Mouse (Mus musculus) mouse trophoblast stem cell (cell line): ENCODE results near the gene Cdc34b.
"Not testable (repeated sequence)": the region's sequence is repeated elsewhere in the genome, so short reads cannot be mapped to it uniquely, and the experiment has no call there.

ENCODE experiments used
- in situ Hi-C, 2 experiments: fragments of 300-500 bp; cut with MseI, MboI; formaldehyde crosslinking; loops; 2 replicates in 1 of 2; 3 replicates in 1 of 2; pipeline ENCODE4 v1.15.1; 2025

Cdc34b gene

DNA sequence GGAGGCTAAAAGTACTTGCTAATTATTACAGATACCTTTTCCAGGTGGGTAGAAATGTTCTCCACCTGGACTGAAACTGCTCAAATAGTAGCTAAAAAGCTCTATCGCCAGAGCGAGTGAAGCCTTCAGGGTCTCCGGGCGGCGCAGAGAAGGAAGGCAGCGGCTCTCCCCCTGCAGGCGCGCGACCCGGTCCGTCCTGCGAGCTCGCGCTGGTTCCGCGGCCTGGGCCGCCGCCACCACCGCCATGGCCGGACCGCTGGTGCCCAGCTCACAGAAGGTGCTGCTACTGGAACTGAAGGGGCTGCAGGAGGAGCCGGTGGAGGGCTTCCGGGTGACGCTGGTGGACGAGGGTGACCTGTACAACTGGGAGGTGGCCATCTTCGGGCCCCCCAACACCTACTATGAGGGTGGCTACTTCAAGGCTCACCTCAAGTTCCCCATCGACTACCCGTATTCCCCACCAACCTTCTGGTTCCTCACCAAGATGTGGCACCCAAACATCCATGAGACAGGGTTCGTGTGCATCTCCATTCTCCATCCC is at the start of gene Cdc34b:
TSS of gene Cdc34b (plus strand) at position 51 of the 541 bp plus-strand sequence.
- in situ Hi-C loops: no loop called here

DNA sequence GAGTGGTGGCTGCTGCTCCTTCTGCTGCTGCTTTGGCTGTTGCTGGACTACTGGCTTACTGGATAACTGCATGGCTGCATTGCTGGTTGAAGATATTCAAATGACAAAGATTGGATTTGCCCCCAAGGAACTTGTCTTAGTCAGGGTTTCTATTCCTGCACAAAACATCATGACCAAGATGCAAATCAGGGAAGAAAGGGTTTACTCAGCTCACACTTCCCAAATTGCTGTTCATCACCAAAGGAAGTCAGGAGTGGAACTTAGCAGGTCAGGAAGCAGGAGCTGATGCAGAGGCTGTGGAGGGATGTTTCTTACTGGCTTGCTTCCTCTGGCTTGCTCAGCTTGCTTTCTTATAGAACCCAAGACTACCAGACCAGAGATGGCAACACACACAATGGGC is 49.1 kb upstream of the Cdc34b start:
- in situ Hi-C loops: not testable (repeated sequence)

DNA sequence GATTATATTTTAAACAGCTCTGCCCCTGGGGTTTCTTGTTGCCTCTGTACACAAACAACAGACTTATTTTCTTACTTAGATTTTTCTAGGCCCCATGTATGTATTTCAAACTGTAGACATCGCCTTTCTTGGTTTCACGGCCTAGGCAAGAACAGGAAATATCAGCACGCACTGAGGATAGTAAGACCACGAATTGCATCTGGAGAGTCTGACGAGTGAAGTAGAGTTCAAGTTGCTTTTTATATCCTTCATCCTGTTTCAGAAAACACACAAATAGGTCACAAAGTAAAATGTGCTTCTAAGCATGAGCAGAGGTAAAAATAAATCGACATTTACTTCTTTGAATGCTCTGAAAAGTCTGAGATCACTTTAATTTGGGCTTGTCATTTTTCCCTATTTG is 46.1 kb upstream of the Cdc34b start:
- in situ Hi-C loops: no loop called here

DNA sequence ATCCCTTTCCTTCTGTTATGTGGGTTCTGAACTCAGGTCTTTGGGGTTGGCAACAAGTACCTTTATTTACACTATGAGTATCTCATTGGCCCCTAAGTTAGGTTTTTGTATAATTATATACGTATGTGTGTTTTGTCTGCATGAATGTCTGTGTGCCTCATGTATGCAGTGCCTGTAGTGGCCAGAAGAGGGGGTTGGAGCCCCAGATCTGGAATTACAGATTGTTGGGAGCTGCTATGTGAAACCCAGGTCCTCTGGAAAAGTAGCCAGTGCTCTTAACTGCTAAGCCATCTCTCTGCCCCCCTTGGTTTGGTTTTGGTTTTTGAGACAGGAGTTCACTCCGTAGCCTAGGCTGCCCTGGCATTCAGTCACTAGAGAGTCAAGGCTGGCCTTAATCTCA is 44.4 kb upstream of the Cdc34b start:
- in situ Hi-C loops: no loop called here

DNA sequence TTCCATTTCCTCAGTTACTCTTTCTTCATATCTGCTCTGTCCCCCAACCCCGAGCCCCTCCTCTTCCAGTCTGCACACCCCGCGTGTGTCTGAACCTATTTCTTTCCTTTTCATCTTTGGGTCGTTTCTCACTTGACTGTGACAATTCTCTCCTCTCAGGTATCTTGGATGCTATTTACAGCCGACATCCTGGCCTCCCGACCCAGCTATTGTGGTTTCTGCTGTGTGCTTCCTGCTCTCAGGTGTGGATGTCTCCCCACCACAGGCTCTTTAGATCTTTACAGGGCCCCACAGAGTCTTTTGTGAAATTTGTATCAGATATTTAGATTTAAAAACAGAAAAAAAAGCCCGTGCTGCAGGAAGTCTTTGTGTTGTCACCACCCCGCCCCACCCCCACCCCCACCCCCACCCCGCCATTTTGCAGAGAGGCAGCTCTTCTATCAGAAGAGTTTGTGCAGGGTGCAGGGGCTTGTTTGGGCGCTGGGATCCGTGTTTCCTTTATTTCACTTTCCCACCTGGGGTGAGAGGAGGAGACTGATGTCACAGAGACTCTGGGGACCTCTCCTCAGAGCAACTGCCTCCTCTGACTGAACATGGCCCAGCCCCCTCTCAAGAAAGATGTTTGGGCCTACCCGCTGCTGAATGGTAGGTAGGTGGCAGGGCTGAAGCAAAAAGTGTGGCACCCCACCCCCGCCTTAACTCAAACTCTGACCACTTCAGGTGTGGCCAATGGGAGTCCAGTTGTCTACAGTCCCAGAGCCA is 43.7 kb upstream of the Cdc34b start:
- in situ Hi-C loops: no loop called here

DNA sequence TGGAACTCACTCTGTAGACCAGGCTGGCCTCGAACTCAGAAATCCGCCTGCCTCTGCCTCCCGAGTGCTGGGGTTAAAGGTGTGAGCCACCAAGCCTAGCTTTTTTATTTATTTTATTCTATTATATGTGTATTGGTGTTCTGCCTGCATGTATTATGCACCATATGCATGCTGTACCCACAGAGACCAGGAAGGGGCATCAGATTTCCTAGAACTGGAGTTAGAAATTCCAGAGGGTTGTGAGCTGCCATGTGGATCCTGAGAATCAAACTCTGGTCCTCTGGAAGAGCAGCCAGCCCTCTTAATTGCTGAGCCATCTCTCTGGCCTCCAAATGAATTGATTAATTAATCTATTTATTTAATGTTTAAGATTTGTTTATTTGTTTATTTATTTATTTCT is 42.2 kb upstream of the Cdc34b start:
- in situ Hi-C loops: no loop called here

DNA sequence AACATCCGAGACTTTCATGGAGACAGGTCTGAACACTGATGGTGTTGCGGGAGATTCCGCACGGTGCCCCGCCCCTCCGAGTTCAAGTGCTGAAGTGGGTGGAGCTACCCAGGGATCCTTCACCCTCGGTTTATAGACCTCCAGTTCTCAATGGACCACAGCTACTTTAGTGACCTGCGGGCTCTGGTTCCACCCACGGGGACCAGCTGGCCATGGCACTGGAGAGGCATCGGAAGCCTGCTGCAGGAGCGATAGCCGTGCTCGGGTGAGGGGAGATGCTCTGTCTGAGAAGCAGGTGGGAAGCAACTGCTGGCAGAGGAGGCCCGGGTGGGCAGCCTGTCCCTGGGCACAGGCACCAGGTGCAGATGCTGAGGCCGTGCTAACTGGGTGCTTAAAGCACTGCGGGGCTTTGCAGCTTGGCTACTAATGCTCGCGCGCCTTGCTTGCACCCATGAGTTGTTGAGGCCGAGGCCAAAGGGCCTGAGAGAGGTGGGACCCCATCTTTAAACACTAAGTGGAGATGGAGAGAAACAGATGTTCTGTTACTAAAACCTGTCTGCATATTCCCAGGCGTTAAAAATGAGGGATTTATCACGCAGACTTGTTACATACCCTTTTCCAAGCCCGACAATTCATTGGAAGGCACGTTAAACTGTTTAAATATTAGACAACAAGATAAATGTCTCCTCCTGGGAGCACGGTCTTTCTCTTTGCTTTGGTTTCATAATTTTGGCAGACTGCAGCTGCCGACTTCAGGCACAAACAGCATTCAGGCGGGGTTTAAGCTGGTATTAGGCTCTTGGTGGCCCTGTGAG is 40.0 kb upstream of the Cdc34b start:
- in situ Hi-C loops: no loop called here

DNA sequence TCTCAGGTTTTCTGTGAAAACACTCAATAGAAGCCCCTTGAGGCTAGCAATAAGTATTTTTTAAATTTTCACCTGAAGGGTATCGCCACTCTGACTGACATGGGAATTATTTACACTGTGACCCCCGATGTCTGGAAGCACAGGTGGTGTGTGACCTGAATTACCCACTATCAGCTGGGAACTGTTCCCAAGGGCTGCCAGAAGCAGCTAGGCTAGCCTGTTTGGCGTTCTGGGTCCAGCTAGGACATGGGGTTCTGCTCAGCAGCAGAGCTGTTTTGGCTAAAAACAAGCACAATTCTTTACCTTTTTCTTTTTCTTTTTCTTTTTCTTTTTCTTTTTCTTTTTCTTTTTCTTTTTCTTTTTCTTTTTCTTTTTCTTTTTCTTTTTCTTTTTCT is 39.4 kb upstream of the Cdc34b start:
- in situ Hi-C loops: no loop called here

DNA sequence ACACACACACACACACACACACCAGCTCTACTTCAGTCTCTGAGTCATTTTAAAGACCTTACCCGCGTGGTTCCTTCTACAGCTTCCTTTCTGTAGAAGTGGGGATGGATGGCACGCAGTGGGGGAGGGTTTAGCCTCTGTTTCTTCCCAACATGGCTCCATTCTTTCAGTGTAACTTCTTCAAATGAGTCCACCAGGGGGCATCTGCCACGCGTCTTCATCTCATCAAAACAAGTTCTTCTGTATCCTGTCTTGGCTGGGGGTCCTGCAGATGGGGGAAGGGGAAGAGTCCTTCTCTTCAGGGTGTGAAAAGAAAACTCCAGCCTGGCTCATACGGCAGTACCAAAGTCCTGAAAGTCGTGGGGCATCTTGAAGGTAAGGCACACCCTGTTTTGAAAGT is 37.6 kb upstream of the Cdc34b start:
- in situ Hi-C loops: no loop called here

DNA sequence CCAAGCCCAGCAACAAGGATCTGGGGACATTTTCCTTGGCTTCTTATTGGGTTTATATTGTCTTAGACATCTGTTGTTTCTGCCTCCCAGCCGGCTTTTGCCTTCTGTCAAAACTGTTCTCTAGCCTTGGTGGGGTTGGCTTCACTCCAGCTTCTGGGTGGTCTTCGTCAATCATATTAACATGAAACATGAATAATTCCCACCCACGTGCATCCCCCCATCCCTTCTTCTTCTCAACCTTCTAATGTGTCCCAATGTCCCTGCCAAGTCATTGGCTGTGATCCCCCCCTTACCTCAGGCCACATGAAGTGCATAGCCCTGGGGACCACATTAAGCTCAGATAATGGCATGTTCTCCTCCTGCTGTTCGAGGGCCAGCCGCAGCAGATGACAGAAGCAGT is 37.1 kb upstream of the Cdc34b start, which contains the start of gene Gm11541:
TSS of gene Gm11541 (minus strand) at position 28 of the 400 bp plus-strand sequence.
- in situ Hi-C loops: no loop called here

DNA sequence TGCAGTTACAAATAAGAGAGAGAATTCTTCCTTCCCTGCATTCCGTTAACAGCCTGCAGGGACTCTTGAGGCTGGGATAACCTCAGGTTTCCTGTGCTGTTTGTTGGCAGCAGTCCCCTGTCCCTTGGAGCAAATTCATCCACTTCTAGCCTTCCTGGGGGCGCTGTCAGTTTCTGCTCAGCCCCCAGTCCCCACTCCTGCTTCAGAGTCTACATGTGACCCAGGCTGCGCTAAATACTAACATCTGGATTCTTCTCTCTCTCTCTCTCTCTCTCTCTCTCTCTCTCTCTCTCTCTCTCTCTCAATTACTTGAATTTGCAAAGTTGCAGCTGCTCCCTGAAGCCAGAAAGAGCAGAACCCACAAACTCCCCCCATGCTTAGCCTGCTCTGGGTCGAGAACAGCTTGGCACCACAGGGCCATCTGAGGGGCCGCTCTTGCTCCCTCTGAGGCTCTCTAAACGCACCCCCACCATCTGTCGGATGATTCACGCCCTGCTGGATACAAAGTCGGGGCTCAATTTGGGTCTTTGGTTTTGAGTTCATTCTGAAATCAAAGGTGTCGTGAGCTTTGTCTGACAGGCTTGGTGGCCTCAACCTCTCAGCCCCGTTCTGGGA is 28.2 kb upstream of the Cdc34b start:
- in situ Hi-C loops: no loop called here

DNA sequence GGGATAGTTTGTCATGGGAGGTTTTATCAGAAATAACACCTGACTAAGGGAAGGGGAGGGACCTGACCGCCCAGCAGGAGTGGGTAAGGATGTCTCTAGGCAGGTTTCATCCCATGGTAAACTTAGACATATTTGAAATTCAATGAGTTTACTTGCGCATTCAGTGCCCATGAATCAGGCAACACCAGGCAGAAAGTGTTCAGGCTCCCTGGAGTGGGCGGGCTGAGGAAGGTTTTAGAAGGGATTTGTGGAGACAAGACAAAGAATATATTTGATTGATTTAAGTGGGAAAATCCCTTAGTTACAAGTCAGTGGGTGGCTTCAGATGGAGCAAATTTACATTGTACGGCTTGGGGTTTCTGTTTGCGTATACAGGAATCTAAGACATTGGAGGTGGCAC is 26.0 kb upstream of the Cdc34b start:
- in situ Hi-C loops: no loop called here

DNA sequence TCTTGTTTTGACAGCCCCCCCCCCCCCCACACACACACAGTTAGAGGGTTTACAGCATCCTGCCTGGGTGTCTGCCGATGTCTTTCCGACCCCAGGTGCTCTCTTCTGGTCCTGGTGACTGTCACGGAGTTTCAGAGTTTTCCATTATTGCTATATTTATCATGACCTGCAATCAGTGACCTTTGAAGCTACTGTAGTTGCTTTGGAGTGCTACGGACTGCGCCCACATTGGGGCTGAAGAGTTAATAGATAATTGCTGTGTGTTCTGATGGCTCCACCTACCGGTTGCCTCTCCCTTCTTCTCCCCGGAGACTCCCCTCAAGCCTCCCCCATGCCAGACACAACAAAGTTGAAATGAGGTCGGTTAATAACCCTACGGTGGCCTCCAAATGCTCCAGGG is 24.8 kb upstream of the Cdc34b start:
- in situ Hi-C loops: no loop called here

DNA sequence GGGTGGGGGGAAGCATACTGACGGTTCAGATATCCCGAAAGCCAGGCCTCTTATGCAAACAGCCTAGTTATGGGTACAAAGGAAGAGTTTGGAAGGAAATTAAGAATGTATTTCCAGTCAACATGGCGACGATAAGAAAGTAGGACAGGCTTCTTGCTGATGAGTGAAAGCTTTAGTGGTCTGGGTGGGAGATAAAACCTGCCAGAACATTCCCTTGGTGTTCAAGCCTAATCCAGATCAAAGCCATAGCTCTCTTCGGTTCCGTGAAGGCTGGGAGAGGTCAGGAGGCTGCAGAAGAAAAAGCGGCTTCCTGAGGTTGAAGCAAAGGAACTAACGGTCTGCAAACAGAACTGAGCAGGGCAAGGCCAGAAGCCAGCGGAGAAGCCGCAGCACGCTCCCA is 24.3 kb upstream of the Cdc34b start:
- in situ Hi-C loops: no loop called here

DNA sequence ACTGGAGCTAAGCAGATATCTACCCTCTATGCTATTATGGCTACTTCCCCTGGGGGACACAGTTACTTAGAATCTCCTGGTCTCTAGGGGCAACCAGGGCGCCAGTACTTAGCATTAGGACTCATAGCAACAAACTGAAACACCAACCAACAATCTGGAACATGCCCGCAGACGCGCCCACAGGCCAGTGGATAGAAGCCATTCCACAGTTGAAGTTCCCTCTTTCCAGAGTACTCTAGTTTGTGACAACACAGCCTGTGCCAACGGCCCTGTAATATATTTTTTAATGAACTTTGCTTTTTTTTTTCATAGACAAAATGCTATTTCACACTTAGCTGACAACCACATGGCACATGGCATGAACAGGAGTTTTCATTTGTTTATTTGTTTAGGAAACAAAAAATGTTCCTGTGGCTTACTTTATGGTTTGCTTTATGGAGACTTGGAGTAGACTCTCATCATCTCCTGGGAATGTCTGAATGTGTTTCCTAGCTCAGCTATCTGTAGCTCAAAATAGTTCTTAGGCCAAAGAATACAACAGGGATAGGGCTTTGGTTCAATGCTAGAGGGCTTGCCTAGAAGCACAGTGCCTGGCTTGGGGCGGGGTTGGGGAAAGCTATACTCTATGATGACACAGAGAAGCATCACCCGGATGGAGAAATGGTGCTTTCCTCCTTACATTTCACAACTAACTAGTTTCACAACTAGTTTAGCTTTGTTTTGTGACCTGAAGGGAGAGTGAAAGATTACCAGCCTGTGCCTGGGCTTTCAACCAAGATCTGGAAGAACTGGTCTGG is 23.3 kb upstream of the Cdc34b start:
- in situ Hi-C loops: no loop called here

DNA sequence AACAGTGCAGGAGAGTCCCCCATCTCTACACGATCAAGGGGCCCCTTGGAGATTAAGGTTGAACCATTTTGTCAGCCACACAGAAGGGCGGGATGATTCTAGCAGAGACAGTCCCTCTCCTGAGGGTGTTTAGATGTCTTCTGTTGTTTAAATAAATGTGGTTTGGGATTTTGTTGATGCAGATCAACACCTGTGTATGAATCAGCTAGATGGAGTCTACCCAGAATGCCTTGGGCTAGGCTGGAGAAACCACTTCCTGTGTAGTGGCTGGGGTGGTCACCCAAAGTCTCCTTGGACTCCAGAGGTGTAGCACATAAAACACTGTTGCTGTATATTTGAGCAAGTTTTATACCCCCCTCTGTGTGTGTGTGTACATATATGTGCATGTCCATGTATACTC is 22.4 kb upstream of the Cdc34b start:
- in situ Hi-C loops: no loop called here

DNA sequence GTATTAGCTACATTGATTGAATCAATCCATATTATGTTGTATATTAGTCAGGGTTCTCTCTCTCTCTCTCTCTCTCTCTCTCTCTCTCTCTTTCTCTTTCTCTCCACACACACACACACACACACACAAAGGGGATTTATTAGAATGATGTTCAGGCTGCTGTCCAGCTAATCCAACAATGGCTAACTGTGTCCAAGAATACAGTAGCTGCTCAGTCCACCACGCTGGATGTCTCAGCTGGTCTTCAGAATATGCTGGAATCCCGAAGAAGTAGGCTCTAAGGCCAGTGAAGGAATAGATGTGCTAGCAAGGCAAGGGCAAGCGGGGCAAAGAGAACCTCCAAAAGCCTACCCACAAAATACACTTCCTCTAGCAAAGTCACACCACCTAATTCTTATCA is 14.3 kb upstream of the Cdc34b start:
- in situ Hi-C loops: no loop called here

DNA sequence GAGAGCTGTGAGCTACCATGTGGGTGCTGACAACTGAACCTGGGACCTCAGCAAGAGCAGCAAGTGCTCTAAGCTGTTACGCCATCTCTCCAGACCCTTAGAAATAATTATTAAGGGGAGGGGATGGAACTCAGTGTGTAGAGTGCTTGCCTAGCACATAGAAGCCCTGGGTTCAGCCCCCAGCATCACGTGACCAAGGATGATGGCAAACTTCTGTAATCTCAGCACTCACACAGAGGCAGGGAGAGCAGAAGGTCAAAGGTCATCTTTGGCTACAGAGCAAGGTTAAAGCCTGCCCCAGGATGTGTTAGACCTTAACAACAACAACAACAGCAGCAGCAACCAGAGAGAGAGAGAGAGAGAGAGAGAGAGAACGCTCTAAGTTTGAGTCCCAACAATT is 13.0 kb upstream of the Cdc34b start:
- in situ Hi-C loops: no loop called here

DNA sequence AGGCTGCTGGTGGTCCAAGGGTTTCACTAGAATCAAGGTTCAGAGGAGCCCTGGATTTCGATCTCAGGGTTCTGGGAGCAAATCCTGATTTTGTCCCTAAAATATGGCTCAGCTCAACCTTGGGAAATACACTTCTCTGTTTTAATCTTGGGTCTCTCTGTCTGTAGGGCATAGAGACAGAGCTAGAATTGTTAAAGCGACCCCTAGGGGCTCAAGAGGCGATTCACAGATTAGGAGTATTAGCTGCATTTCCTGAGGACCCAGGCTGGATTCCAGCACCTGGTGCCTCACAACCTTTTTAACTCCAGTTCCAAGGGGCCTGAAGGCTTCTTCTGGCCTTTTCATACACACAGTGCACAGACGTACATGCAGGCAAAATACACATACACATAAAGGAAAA is 12.0 kb upstream of the Cdc34b start:
- in situ Hi-C loops: no loop called here

DNA sequence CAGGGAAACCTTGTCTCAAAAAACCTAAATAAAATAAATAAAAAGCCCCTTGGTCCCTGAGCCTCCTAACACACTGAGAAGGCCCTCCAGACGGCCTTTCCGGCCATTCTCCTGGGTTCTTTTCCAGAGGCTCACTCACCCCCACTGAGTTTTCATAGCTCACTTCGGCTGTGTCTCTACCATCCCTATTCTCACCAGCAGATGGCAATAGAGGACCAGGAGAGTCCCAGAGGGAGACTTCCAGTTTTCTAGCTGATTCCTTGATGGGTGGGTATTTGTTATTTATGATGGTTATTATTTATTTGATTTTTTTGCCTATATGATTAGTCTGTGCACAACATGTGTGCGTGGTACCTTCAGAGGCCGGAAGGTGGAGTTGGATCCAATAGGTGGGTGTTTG is 11.3 kb upstream of the Cdc34b start:
- in situ Hi-C loops: loop anchor here in 1 of 2 experiments (5.0 kb wide), 1 partner anchor 52 kb away; the partner anchor contains the start of gene Tmem92

DNA sequence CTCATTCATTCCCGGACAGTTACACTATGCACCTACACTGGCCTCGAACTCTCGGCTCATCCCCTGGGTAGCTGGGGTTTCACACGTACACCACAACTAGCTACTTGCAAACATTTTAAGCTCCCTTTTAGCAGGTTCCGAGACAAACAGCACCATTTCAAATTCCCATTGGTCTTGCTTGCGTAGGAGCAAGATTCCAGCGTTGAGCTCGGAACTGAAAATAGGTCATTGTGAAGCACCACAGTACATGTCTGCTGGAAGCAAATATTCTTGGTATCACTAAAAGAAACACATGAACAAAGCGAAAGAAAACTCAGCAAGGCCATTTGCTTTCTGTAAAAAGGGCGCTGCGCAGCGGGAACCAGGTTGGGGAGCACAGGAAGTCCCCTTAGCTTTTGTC is 10.4 kb upstream of the Cdc34b start:
- in situ Hi-C loops: loop anchor here in 1 of 2 experiments (5.0 kb wide), 1 partner anchor 51 kb away; the partner anchor contains the start of gene Tmem92
